Mouse (Mus musculus) embryonic facial prominence, embryonic 10.5 days (tissue): ENCODE data around the gene Adam1a. TPM values are rescaled to one million over a fixed set of nuclear protein-coding genes. Genes with fewer than 3 reads are reported as not detected.
"Not testable (repeated sequence)": the region's sequence is repeated elsewhere in the genome, so short reads cannot be mapped to it uniquely, and the experiment has no call there.

Experiments used
- DNase-seq: peaks from one replicate; pipeline ENCODE4 v3.0.0-alpha.2; 2017; ENCODE audit warnings: low spot score
- H3K27ac ChIP-seq: fragments of 300-500 bp; sonication (generic); replicated peaks from 2 replicates; pipeline ENCODE4 v1.5.1; 2016; ENCODE audit warnings: mild to moderate bottlenecking
- H3K27me3 ChIP-seq: fragments of 300-500 bp; sonication (generic); replicated peaks from 2 replicates; pipeline ENCODE4 v1.6.1; 2016; ENCODE audit warnings: low read depth, mild to moderate bottlenecking; ENCODE audit not compliant: poor library complexity, severe bottlenecking
- H3K36me3 ChIP-seq: fragments of 300-500 bp; sonication (generic); replicated peaks from 2 replicates; pipeline ENCODE4 v1.6.1; 2016; ENCODE audit warnings: mild to moderate bottlenecking, moderate library complexity
- H3K4me1 ChIP-seq: fragments of 300-500 bp; sonication (generic); 2 replicates; pipeline ENCODE4 v1.6.1; 2016
- H3K4me3 ChIP-seq: fragments of 300-500 bp; sonication (generic); 2 replicates; pipeline ENCODE4 v1.5.1; 2016; ENCODE audit warnings: mild to moderate bottlenecking, moderate library complexity
- H3K9me3 ChIP-seq: fragments of 300-500 bp; sonication (generic); 2 replicates; pipeline ENCODE4 v1.6.1; 2016; ENCODE audit warnings: mild to moderate bottlenecking
- WGBS: fragments of 180-500 bp; shearing (Covaris S2); methylation state at CpG from one replicate; pipeline ENCODE4 v1.1.7; 2016; 5-methylcytosine and 5-hydroxymethylcytosine counted together
- polyA plus RNA-seq: library from polyadenylated mRNA; unstranded; fragments of >200 nt; fragmentation: Nextera tagmentation; extraction: Ambion mirVana; gene quantifications from 2 replicates; pipeline ENCODE4 v1.2.1, GENCODE M21; 2016

The Adam1a gene
- polyA plus RNA-seq, 1 experiment from 2014 or later: 1.6 TPM

GRCm38 (mm10) chr5:121519758-121520157, 25.5 kb downstream of the Adam1a start:
- H3K36me3 ChIP-seq: peaks cover 75% of the 10 kb centered on the region
- H3K9me3 ChIP-seq, H3K27me3 ChIP-seq, DNase-seq, H3K27ac ChIP-seq, H3K4me3 ChIP-seq, H3K4me1 ChIP-seq: not testable (repeated sequence)
- WGBS: 97% methylated on average over 11 of the region's 17 CpGs

GRCm38 (mm10) chr5:121518983-121519382, 26.3 kb downstream of the Adam1a start:
- H3K27me3 ChIP-seq: no peaks in the 10 kb centered on the region
- no peak overlapping the region for H3K27ac ChIP-seq
- H3K4me1 ChIP-seq: no peaks in the 10 kb centered on the region
- WGBS: 93% methylated on average over 9 of the region's 9 CpGs
- H3K9me3 ChIP-seq: no peaks in the 10 kb centered on the region
- DNase-seq: no peak
- H3K4me3 ChIP-seq: no peak overlapping the region
- H3K36me3 ChIP-seq: peaks cover 68% of the 10 kb centered on the region

GRCm38 (mm10) chr5:121510009-121510408, 35.3 kb downstream of the Adam1a start:
- no peaks in the 10 kb centered on the region for H3K36me3 ChIP-seq
- H3K27me3 ChIP-seq: no peaks in the 10 kb centered on the region
- no peaks in the 10 kb centered on the region for H3K4me1 ChIP-seq
- H3K27ac ChIP-seq: no peak overlapping the region
- H3K9me3 ChIP-seq: no peaks in the 10 kb centered on the region
- no peak overlapping the region for H3K4me3 ChIP-seq
- 88% methylated on average over 7 of the region's 7 CpGs for WGBS
- DNase-seq: no peak

GRCm38 (mm10) chr5:121506846-121507245, 38.4 kb downstream of the Adam1a start:
- no peak for DNase-seq
- Histone ChIP-seq H3K27me3 (no peaks in the 10 kb centered on the region), H3K27ac (no peak overlapping the region), H3K4me3 (no peak overlapping the region), H3K9me3 (no peaks in the 10 kb centered on the region), H3K36me3 (no peaks in the 10 kb centered on the region), H3K4me1 (0 out of 2 replicates have a peak, but pooled peaks cover 3% of the 10 kb centered on the region)
- 90% methylated on average over 1 of the region's 1 CpGs for WGBS

GRCm38 (mm10) chr5:121503231-121503630, 42.1 kb downstream of the Adam1a start, which contains the start of gene Adam1b:
Gene Adam1b, minus strand, starts transcription at chr5:121503435.
- 82% methylated on average over 3 of the region's 3 CpGs for WGBS
- no peaks in the 10 kb centered on the region for H3K27me3 ChIP-seq
- no peak within 1 kb of the TSS for H3K27ac ChIP-seq
- no peaks in the 10 kb centered on the region for H3K9me3 ChIP-seq
- no peaks in the 10 kb centered on the region for H3K36me3 ChIP-seq
- H3K4me1 ChIP-seq: 0 out of 2 replicates have a peak, but pooled peaks cover 3% of the 10 kb centered on the region
- DNase-seq: no peak
- H3K4me3 ChIP-seq: no peak within 1 kb of the TSS

- 83% methylated on average over 11 of the region's 17 CpGs for WGBS
- not testable (repeated sequence) for H3K9me3 ChIP-seq, H3K36me3 ChIP-seq, H3K4me1 ChIP-seq, H3K27me3 ChIP-seq, H3K27ac ChIP-seq, DNase-seq, H3K4me3 ChIP-seq
These were observed 43.8 kb downstream of the Adam1a start for GRCm38 (mm10) chr5:121501424-121501996.

GRCm38 (mm10) chr5:121500719-121501118, 44.6 kb downstream of the Adam1a start:
- no peak overlapping the region for H3K27ac ChIP-seq
- no peak overlapping the region for H3K4me3 ChIP-seq
- H3K4me1 ChIP-seq: 0 out of 2 replicates have a peak, but pooled peaks cover 3% of the 10 kb centered on the region
- no peak for DNase-seq
- no peaks in the 10 kb centered on the region for H3K36me3 ChIP-seq
- no peaks in the 10 kb centered on the region for H3K27me3 ChIP-seq
- 81% methylated on average over 7 of the region's 7 CpGs for WGBS
- H3K9me3 ChIP-seq: no peaks in the 10 kb centered on the region

GRCm38 (mm10) chr5:121493305-121493704, 52.0 kb downstream of the Adam1a start:
- Histone ChIP-seq H3K4me1 (peaks cover 6% of the 10 kb centered on the region), H3K4me3 (no peak overlapping the region), H3K9me3 (no peaks in the 10 kb centered on the region), H3K27ac (no peak overlapping the region), H3K36me3 (no peaks in the 10 kb centered on the region), H3K27me3 (no peaks in the 10 kb centered on the region)
- no peak for DNase-seq
- WGBS: 80% methylated on average over 8 of the region's 8 CpGs

GRCm38 (mm10) chr5:121484801-121485200, 60.5 kb downstream of the Adam1a start:
- DNase-seq: no peak
- Histone ChIP-seq H3K27me3 (no peaks in the 10 kb centered on the region), H3K9me3 (no peaks in the 10 kb centered on the region), H3K36me3 (no peaks in the 10 kb centered on the region), H3K27ac (no peak overlapping the region), H3K4me3 (no peak overlapping the region), H3K4me1 (no peaks in the 10 kb centered on the region)
- WGBS: 79% methylated on average over 5 of the region's 5 CpGs

GRCm38 (mm10) chr5:121477680-121478079, 67.6 kb downstream of the Adam1a start:
- 46% methylated on average over 3 of the region's 3 CpGs for WGBS
- H3K36me3 ChIP-seq: no peaks in the 10 kb centered on the region
- DNase-seq: no peak

GRCm38 (mm10) chr5:121476040-121476439, 69.2 kb downstream of the Adam1a start:
- Histone ChIP-seq H3K27ac (no peak overlapping the region), H3K9me3 (no peaks in the 10 kb centered on the region), H3K27me3 (no peaks in the 10 kb centered on the region), H3K4me1 (no peaks in the 10 kb centered on the region), H3K36me3 (no peaks in the 10 kb centered on the region), H3K4me3 (no peak overlapping the region)
- DNase-seq: no peak
- 85% methylated on average over 1 of the region's 1 CpGs for WGBS

More at GRCm38 (mm10) chr5:121477680-121478079, 67.6 kb downstream of the Adam1a start:
- no peak overlapping the region for H3K27ac ChIP-seq
- H3K4me1 ChIP-seq: no peaks in the 10 kb centered on the region
- H3K4me3 ChIP-seq: no peak overlapping the region
- H3K9me3 ChIP-seq: no peaks in the 10 kb centered on the region
- no peaks in the 10 kb centered on the region for H3K27me3 ChIP-seq

- Histone ChIP-seq H3K9me3 (no peaks in the 10 kb centered on the region), H3K4me1 (no peaks in the 10 kb centered on the region), H3K27me3 (no peaks in the 10 kb centered on the region), H3K36me3 (no peaks in the 10 kb centered on the region), H3K27ac (no peak overlapping the region), H3K4me3 (no peak overlapping the region)
- DNase-seq: no peak
- 74% methylated on average over 7 of the region's 7 CpGs for WGBS
These were observed 70.7 kb downstream of the Adam1a start for GRCm38 (mm10) chr5:121474610-121475009.

GRCm38 (mm10) chr5:121472411-121472810, 72.9 kb downstream of the Adam1a start:
- no peak overlapping the region for H3K27ac ChIP-seq
- H3K27me3 ChIP-seq: no peaks in the 10 kb centered on the region
- H3K4me3 ChIP-seq: no peak overlapping the region
- no peaks in the 10 kb centered on the region for H3K36me3 ChIP-seq
- no peak for DNase-seq
- 91% methylated on average over 2 of the region's 2 CpGs for WGBS
- H3K4me1 ChIP-seq: no peaks in the 10 kb centered on the region
- no peaks in the 10 kb centered on the region for H3K9me3 ChIP-seq
